Mouse (Mus musculus): Measurements from ENCODE around the gene Clec11a. TPM values are rescaled to one million over a fixed set of nuclear protein-coding genes. Genes with fewer than 3 reads are reported as not detected.

The Clec11a gene
- polyA plus RNA-seq, 1 experiment from 2014 or later, result 3.8 TPM

- Histone ChIP-seq H3K27ac (ENCODE audit: low read depth, low read length) (no peak overlapping the region), H3K9me3 (ENCODE audit: control insufficient read depth) (no peaks in the 10 kb centered on the region), H3K36me3 (ENCODE audit: control insufficient read depth, insufficient read depth) (no peaks in the 10 kb centered on the region), H3K27me3 (replicated peaks; ENCODE audit: control insufficient read depth, insufficient read depth, low read length) (peaks cover 35% of the 10 kb centered on the region), H3K4me1 (replicated peaks; ENCODE audit: control insufficient read depth, insufficient read depth, low read length) (no peaks in the 10 kb centered on the region), H3K4me2 (replicated peaks; ENCODE audit: low read depth) (no peak overlapping the region), H3K4me3 (ENCODE audit: low read depth, low read length) (no peak overlapping the region), H3K9ac (ENCODE audit: low read depth, low read length) (no peak overlapping the region)
- no peak for TF ChIP-seq CTCF (IDR thresholded peaks at IDR 0.05; ENCODE audit: low read depth)
- 64% methylated on average over 3 of the region's 3 CpGs for WGBS
- ATAC-seq, result no peak
Measured at GRCm38 (mm10) chr7:44332336-44332735, 25.6 kb upstream of the Clec11a start.

- Histone ChIP-seq H3K36me3 (ENCODE audit: control insufficient read depth, insufficient read depth) (no peaks in the 10 kb centered on the region), H3K9ac (ENCODE audit: low read depth, low read length) (no peak overlapping the region), H3K4me3 (ENCODE audit: low read depth, low read length) (no peak overlapping the region), H3K4me1 (replicated peaks; ENCODE audit: control insufficient read depth, insufficient read depth, low read length) (no peaks in the 10 kb centered on the region), H3K27me3 (replicated peaks; ENCODE audit: control insufficient read depth, insufficient read depth, low read length) (no peaks in the 10 kb centered on the region), H3K9me3 (ENCODE audit: control insufficient read depth) (no peaks in the 10 kb centered on the region), H3K27ac (ENCODE audit: low read depth, low read length) (no peak overlapping the region), H3K4me2 (replicated peaks; ENCODE audit: low read depth) (no peak overlapping the region)
- 48% methylated on average over 6 of the region's 6 CpGs for WGBS
- no peak for TF ChIP-seq CTCF (IDR thresholded peaks at IDR 0.05; ENCODE audit: low read depth)
- ATAC-seq, result no peak
Measured at GRCm38 (mm10) chr7:44326614-44327013, 19.9 kb upstream of the Clec11a start.

GRCm38 (mm10) chr7:44322290-44322689 lies 15.6 kb upstream of the Clec11a start:
- H3K27me3 ChIP-seq (replicated peaks; ENCODE audit: control insufficient read depth, insufficient read depth, low read length), result no peaks in the 10 kb centered on the region
- H3K27ac ChIP-seq (ENCODE audit: low read depth, low read length), result no peak overlapping the region
- H3K9me3 ChIP-seq (ENCODE audit: control insufficient read depth), result no peaks in the 10 kb centered on the region
- ATAC-seq, result no peak
- no peak for TF ChIP-seq CTCF (IDR thresholded peaks at IDR 0.05; ENCODE audit: low read depth)
- no peak overlapping the region for H3K4me2 ChIP-seq (replicated peaks; ENCODE audit: low read depth)
- no peaks in the 10 kb centered on the region for H3K36me3 ChIP-seq (ENCODE audit: control insufficient read depth, insufficient read depth)
- no peaks in the 10 kb centered on the region for H3K4me1 ChIP-seq (replicated peaks; ENCODE audit: control insufficient read depth, insufficient read depth, low read length)
- WGBS, result 85% methylated on average over 1 of the region's 1 CpGs
- no peak overlapping the region for H3K4me3 ChIP-seq (ENCODE audit: low read depth, low read length)
- H3K9ac ChIP-seq (ENCODE audit: low read depth, low read length), result no peak overlapping the region

GRCm38 (mm10) chr7:44320886-44321285 lies 14.2 kb upstream of the Clec11a start:
- 55% methylated on average over 8 of the region's 8 CpGs for WGBS
- no peak overlapping the region for H3K4me3 ChIP-seq (ENCODE audit: low read depth, low read length)
- H3K36me3 ChIP-seq (ENCODE audit: control insufficient read depth, insufficient read depth), result no peaks in the 10 kb centered on the region
- no peak overlapping the region for H3K9ac ChIP-seq (ENCODE audit: low read depth, low read length)
- no peaks in the 10 kb centered on the region for H3K27me3 ChIP-seq (replicated peaks; ENCODE audit: control insufficient read depth, insufficient read depth, low read length)
- ATAC-seq, result no peak
- no peak for TF ChIP-seq CTCF (IDR thresholded peaks at IDR 0.05; ENCODE audit: low read depth)
- H3K9me3 ChIP-seq (ENCODE audit: control insufficient read depth), result no peaks in the 10 kb centered on the region
- H3K4me1 ChIP-seq (replicated peaks; ENCODE audit: control insufficient read depth, insufficient read depth, low read length), result no peaks in the 10 kb centered on the region
- H3K27ac ChIP-seq (ENCODE audit: low read depth, low read length), result no peak overlapping the region
- no peak overlapping the region for H3K4me2 ChIP-seq (replicated peaks; ENCODE audit: low read depth)

GRCm38 (mm10) chr7:44317913-44318312 lies 11.2 kb upstream of the Clec11a start:
- Histone ChIP-seq H3K9me3 (ENCODE audit: control insufficient read depth) (no peaks in the 10 kb centered on the region), H3K27me3 (replicated peaks; ENCODE audit: control insufficient read depth, insufficient read depth, low read length) (no peaks in the 10 kb centered on the region), H3K4me3 (ENCODE audit: low read depth, low read length) (no peak overlapping the region), H3K27ac (ENCODE audit: low read depth, low read length) (no peak overlapping the region), H3K9ac (ENCODE audit: low read depth, low read length) (no peak overlapping the region), H3K4me1 (replicated peaks; ENCODE audit: control insufficient read depth, insufficient read depth, low read length) (no peaks in the 10 kb centered on the region), H3K36me3 (ENCODE audit: control insufficient read depth, insufficient read depth) (no peaks in the 10 kb centered on the region), H3K4me2 (replicated peaks; ENCODE audit: low read depth) (no peak overlapping the region)
- peak; percentile 76 for TF ChIP-seq CTCF (IDR thresholded peaks at IDR 0.05; ENCODE audit: low read depth)
- 36% methylated on average over 4 of the region's 4 CpGs for WGBS
- ATAC-seq, result no peak

GRCm38 (mm10) chr7:44312484-44312883 lies 5.8 kb upstream of the Clec11a start:
- H3K9me3 ChIP-seq (ENCODE audit: control insufficient read depth), result no peaks in the 10 kb centered on the region
- no peak overlapping the region for H3K9ac ChIP-seq (ENCODE audit: low read depth, low read length)
- 67% methylated on average over 16 of the region's 16 CpGs for WGBS
- no peak for ATAC-seq
- H3K27me3 ChIP-seq (replicated peaks; ENCODE audit: control insufficient read depth, insufficient read depth, low read length), result peaks cover 19% of the 10 kb centered on the region
- H3K4me3 ChIP-seq (ENCODE audit: low read depth, low read length), result no peak overlapping the region
- H3K4me1 ChIP-seq (replicated peaks; ENCODE audit: control insufficient read depth, insufficient read depth, low read length), result no peaks in the 10 kb centered on the region
- H3K4me2 ChIP-seq (replicated peaks; ENCODE audit: low read depth), result no peak overlapping the region
- H3K27ac ChIP-seq (ENCODE audit: low read depth, low read length), result no peak overlapping the region
- TF ChIP-seq CTCF (IDR thresholded peaks at IDR 0.05; ENCODE audit: low read depth), result no peak
- no peaks in the 10 kb centered on the region for H3K36me3 ChIP-seq (ENCODE audit: control insufficient read depth, insufficient read depth)

- 0 out of 2 replicates have a peak, but pooled peaks have one; percentile 15 for TF ChIP-seq CTCF (IDR thresholded peaks at IDR 0.05; ENCODE audit: low read depth)
Measured at GRCm38 (mm10) chr7:44311713-44312304, 5.1 kb upstream of the Clec11a start.

More at GRCm38 (mm10) chr7:44311713-44312304, 5.1 kb upstream of the Clec11a start:
- H3K9me3 ChIP-seq (ENCODE audit: control insufficient read depth), result no peaks in the 10 kb centered on the region
- no peak overlapping the region for H3K9ac ChIP-seq (ENCODE audit: low read depth, low read length)
- H3K4me1 ChIP-seq (replicated peaks; ENCODE audit: control insufficient read depth, insufficient read depth, low read length), result no peaks in the 10 kb centered on the region
- 34% methylated on average over 6 of the region's 6 CpGs for WGBS
- H3K4me3 ChIP-seq (ENCODE audit: low read depth, low read length), result no peak overlapping the region
- peaks cover 19% of the 10 kb centered on the region for H3K27me3 ChIP-seq (replicated peaks; ENCODE audit: control insufficient read depth, insufficient read depth, low read length)
- H3K36me3 ChIP-seq (ENCODE audit: control insufficient read depth, insufficient read depth), result no peaks in the 10 kb centered on the region
- no peak for ATAC-seq
- no peak overlapping the region for H3K27ac ChIP-seq (ENCODE audit: low read depth, low read length)
- no peak overlapping the region for H3K4me2 ChIP-seq (replicated peaks; ENCODE audit: low read depth)
